Mouse (Mus musculus) gastrocnemius, postnatal 4 days (tissue): ENCODE measurements around the gene Map4k5. TPM values are rescaled to one million over a fixed set of nuclear protein-coding genes. Genes with fewer than 3 reads are reported as not detected.

Experiments used
- DNase-seq, 2 experiments: peaks; one replicate each; pipeline ENCODE4 v3.0.0; 2021 to 2022; ENCODE audit warnings: low spot score in 2 of 2, mixed read lengths in 2 of 2
- total RNA-seq, 2 experiments: library from RNA; stranded (reverse); gene quantifications; 2 replicates each; pipeline ENCODE4 v1.2.3; 2021

The Map4k5 gene
- total RNA-seq, 2 experiments from 2014 or later: 33.7 to 40.4 TPM

GRCm38 (mm10) chr12:69888345-69888744 lies 4.7 kb downstream of the Map4k5 start:
- no peak for DNase-seq

- no peak for DNase-seq
These were observed 5.2 kb downstream of the Map4k5 start for GRCm38 (mm10) chr12:69887776-69888175.

- no peak for DNase-seq
These were observed 7.7 kb downstream of the Map4k5 start for GRCm38 (mm10) chr12:69885170-69885923.

GRCm38 (mm10) chr12:69884053-69884452 lies 8.9 kb downstream of the Map4k5 start:
- DNase-seq: no peak

- no peak for DNase-seq
These were observed 11.6 kb downstream of the Map4k5 start for GRCm38 (mm10) chr12:69881198-69881905.

GRCm38 (mm10) chr12:69879739-69880138 lies 13.3 kb downstream of the Map4k5 start:
- no peak for DNase-seq

- DNase-seq: no peak
These were observed 13.8 kb downstream of the Map4k5 start for GRCm38 (mm10) chr12:69879172-69879665.

- no peak for DNase-seq
These were observed 15.1 kb downstream of the Map4k5 start for GRCm38 (mm10) chr12:69877842-69878363.

GRCm38 (mm10) chr12:69871632-69872031 lies 21.4 kb downstream of the Map4k5 start:
- DNase-seq: no peak

- DNase-seq: no peak
These were observed 25.7 kb downstream of the Map4k5 start for GRCm38 (mm10) chr12:69867338-69867737.

GRCm38 (mm10) chr12:69864164-69864692 lies 28.8 kb downstream of the Map4k5 start:
- DNase-seq: no peak

GRCm38 (mm10) chr12:69863505-69863904 lies 29.5 kb downstream of the Map4k5 start:
- DNase-seq: no peak

GRCm38 (mm10) chr12:69858847-69859246 lies 34.2 kb downstream of the Map4k5 start:
- DNase-seq: no peak

- no peak for DNase-seq
These were observed 35.4 kb downstream of the Map4k5 start for GRCm38 (mm10) chr12:69857597-69857996.

- no peak for DNase-seq
These were observed 36.6 kb downstream of the Map4k5 start for GRCm38 (mm10) chr12:69856398-69856797.

GRCm38 (mm10) chr12:69855641-69856300 lies 37.2 kb downstream of the Map4k5 start:
- DNase-seq: no peak

- no peak for DNase-seq
These were observed 39.1 kb downstream of the Map4k5 start for GRCm38 (mm10) chr12:69853942-69854341.

GRCm38 (mm10) chr12:69853387-69853786 lies 39.6 kb downstream of the Map4k5 start:
- no peak for DNase-seq

GRCm38 (mm10) chr12:69852288-69852687 lies 40.7 kb downstream of the Map4k5 start:
- no peak for DNase-seq

- DNase-seq: no peak
These were observed 44.7 kb downstream of the Map4k5 start for GRCm38 (mm10) chr12:69848083-69848878.
